Mouse (Mus musculus) heart, postnatal 14 days (tissue): ENCODE measurements around the gene Cideb. TPM values are rescaled to one million over a fixed set of nuclear protein-coding genes. Genes with fewer than 3 reads are reported as not detected.
"Not testable (repeated sequence)": the region's sequence is repeated elsewhere in the genome, so short reads cannot be mapped to it uniquely, and the experiment has no call there.

Experiments used
- DNase-seq, 2 experiments: peaks; one replicate each; pipeline ENCODE4 v3.0.0; 2021 to 2022
- intact Hi-C: fragments of 180-260 bp; cut with DNase I; formaldehyde crosslinking; loops from one replicate; pipeline ENCODE4 v1.15.1; 2025
- total RNA-seq, 2 experiments: library from RNA; stranded (reverse); gene quantifications; 2 replicates each; pipeline ENCODE4 v1.2.3; 2021

Cideb gene
- total RNA-seq, 2 experiments from 2014 or later = 1.00 to 1.0 TPM

- intact Hi-C loops = no loop called here
- DNase-seq = peak; percentile 64 to 72
These were observed 9.5 kb upstream of the Cideb start for GRCm38 (mm10) chr14:55767519-55768414.

GRCm38 (mm10) chr14:55765696-55766095, 7.4 kb upstream of the Cideb start, which contains the start of gene Ltb4r1:
Gene Ltb4r1, plus strand, starts transcription at chr14:55765962.
- DNase-seq = no peak
- intact Hi-C loops = no loop called here

- intact Hi-C loops = no loop called here
- no peak for DNase-seq
These were observed 4.9 kb upstream of the Cideb start for GRCm38 (mm10) chr14:55763166-55763565.

GRCm38 (mm10) chr14:55762001-55762821, 4.0 kb upstream of the Cideb start:
- intact Hi-C loops = no loop called here

GRCm38 (mm10) chr14:55761163-55761562, 2.9 kb upstream of the Cideb start, which contains the start of gene Ltb4r2:
Gene Ltb4r2, plus strand, starts transcription at chr14:55761428.
- intact Hi-C loops = no loop called here
- no peak for DNase-seq

More at GRCm38 (mm10) chr14:55762001-55762821, 4.0 kb upstream of the Cideb start:
- DNase-seq = peak; percentile 64 to 74

GRCm38 (mm10) chr14:55760156-55760555, 1.9 kb upstream of the Cideb start:
- peak; percentile 84 to 91 for DNase-seq
- intact Hi-C loops = not testable (repeated sequence)

GRCm38 (mm10) chr14:55757566-55757965, 692 bp downstream of the Cideb start:
- no peak for DNase-seq
- intact Hi-C loops = no loop called here

- intact Hi-C loops = loop anchor here (10.0 kb wide), 1 partner anchor 252 kb away; the partner anchor contains the start of gene Carmil3
These were observed 11.0 kb downstream of the Cideb start for GRCm38 (mm10) chr14:55747051-55747847.

GRCm38 (mm10) chr14:55745861-55746237, 12.4 kb downstream of the Cideb start:
- no peak for DNase-seq
- intact Hi-C loops = loop anchor here (2.0 to 10.0 kb wide), 2 partner anchors 115 to 251 kb away; partner anchors contain the start of gene Carmil3

More at GRCm38 (mm10) chr14:55747051-55747847, 11.0 kb downstream of the Cideb start:
- no peak for DNase-seq

GRCm38 (mm10) chr14:55745180-55745860, 12.9 kb downstream of the Cideb start, which contains the start of the genes Dhrs1 and Nop9:
Gene Dhrs1, minus strand, starts transcription at chr14:55745690.
Gene Nop9, plus strand, starts transcription at chr14:55745693.
- intact Hi-C loops = loop anchor here (2.0 to 10.0 kb wide), 2 partner anchors 115 to 251 kb away; partner anchors contain the start of gene Carmil3
- DNase-seq = peak; percentile 89 to 92

- peak; percentile 87 to 94 for DNase-seq
- intact Hi-C loops = loop anchor here (1.0 to 10.0 kb wide), 3 partner anchors 61 to 249 kb away; partner anchors contain the start of gene Carmil3
These were observed 14.5 kb downstream of the Cideb start for GRCm38 (mm10) chr14:55743711-55744110.

- intact Hi-C loops = no loop called here
- no peak for DNase-seq
These were observed 21.1 kb downstream of the Cideb start for GRCm38 (mm10) chr14:55737086-55737687.

- intact Hi-C loops = no loop called here
These were observed 22.5 kb downstream of the Cideb start for GRCm38 (mm10) chr14:55735758-55736157.

GRCm38 (mm10) chr14:55735334-55735733, 22.9 kb downstream of the Cideb start:
- intact Hi-C loops = no loop called here
- DNase-seq = no peak

More at GRCm38 (mm10) chr14:55735758-55736157, 22.5 kb downstream of the Cideb start:
- DNase-seq = no peak

GRCm38 (mm10) chr14:55734869-55735268, 23.4 kb downstream of the Cideb start:
- intact Hi-C loops = no loop called here
- DNase-seq = no peak

- no peak for DNase-seq
- intact Hi-C loops = no loop called here
These were observed 24.4 kb downstream of the Cideb start for GRCm38 (mm10) chr14:55733889-55734288.

- DNase-seq = no peak
- intact Hi-C loops = no loop called here
These were observed 27.7 kb downstream of the Cideb start for GRCm38 (mm10) chr14:55730531-55731032.

- intact Hi-C loops = no loop called here
- no peak for DNase-seq
These were observed 28.1 kb downstream of the Cideb start for GRCm38 (mm10) chr14:55730116-55730515.
